Mouse (Mus musculus): ENCODE results near the gene Zfp850.
"Not testable (repeated sequence)": the region's sequence is repeated elsewhere in the genome, so short reads cannot be mapped to it uniquely, and the experiment has no call there.

Zfp850 gene

GRCm38 (mm10) chr7:28013549-28014444 lies at the start of gene Zfp850:
Zfp850 (minus strand) TSS chr7:28014115.
- peak; percentile 67 to 78 for DNase-seq (ENCODE audit: low spot score in 2 of 2)

GRCm38 (mm10) chr7:28059972-28060371 lies 46.1 kb upstream of the Zfp850 start:
- DNase-seq (ENCODE audit: low spot score in 2 of 2) = no peak

- no peak for DNase-seq (ENCODE audit: low spot score in 2 of 2)
Observed at GRCm38 (mm10) chr7:28053046-28053930, 39.4 kb upstream of the Zfp850 start.

GRCm38 (mm10) chr7:28050584-28050983 lies 36.7 kb upstream of the Zfp850 start:
- no peak for DNase-seq (ENCODE audit: low spot score in 2 of 2)

- peak; percentile 96 to 97 for DNase-seq (ENCODE audit: low spot score in 2 of 2)
Observed at GRCm38 (mm10) chr7:28049476-28050409, 35.8 kb upstream of the Zfp850 start, which contains the start of gene Psmc4. Psmc4 (minus strand) TSS chr7:28050101.

GRCm38 (mm10) chr7:28044524-28044923 lies 30.6 kb upstream of the Zfp850 start:
- no peak for DNase-seq (ENCODE audit: low spot score in 2 of 2)

GRCm38 (mm10) chr7:28014445-28014810 lies 513 bp upstream of the Zfp850 start:
- DNase-seq (ENCODE audit: low spot score in 2 of 2) = no peak

GRCm38 (mm10) chr7:28010271-28010670 lies 3.6 kb downstream of the Zfp850 start:
- no peak for DNase-seq (ENCODE audit: low spot score in 2 of 2)

- DNase-seq (ENCODE audit: low spot score in 2 of 2) = no peak
Observed at GRCm38 (mm10) chr7:27982197-27982596, 31.7 kb downstream of the Zfp850 start.

GRCm38 (mm10) chr7:27978683-27979528 lies 35.0 kb downstream of the Zfp850 start, which contains the start of gene Zfp780b:
Zfp780b (minus strand) TSS chr7:27979171.
- peak; percentile 40 to 73 for DNase-seq (ENCODE audit: low spot score in 2 of 2)

- not testable (repeated sequence) for DNase-seq (ENCODE audit: low spot score in 2 of 2)
Observed at GRCm38 (mm10) chr7:27949451-27949850, 64.5 kb downstream of the Zfp850 start.

- not testable (repeated sequence) for DNase-seq (ENCODE audit: low spot score in 2 of 2)
Observed at GRCm38 (mm10) chr7:27941869-27942268, 72.0 kb downstream of the Zfp850 start.
